In the genomic region with DNA sequence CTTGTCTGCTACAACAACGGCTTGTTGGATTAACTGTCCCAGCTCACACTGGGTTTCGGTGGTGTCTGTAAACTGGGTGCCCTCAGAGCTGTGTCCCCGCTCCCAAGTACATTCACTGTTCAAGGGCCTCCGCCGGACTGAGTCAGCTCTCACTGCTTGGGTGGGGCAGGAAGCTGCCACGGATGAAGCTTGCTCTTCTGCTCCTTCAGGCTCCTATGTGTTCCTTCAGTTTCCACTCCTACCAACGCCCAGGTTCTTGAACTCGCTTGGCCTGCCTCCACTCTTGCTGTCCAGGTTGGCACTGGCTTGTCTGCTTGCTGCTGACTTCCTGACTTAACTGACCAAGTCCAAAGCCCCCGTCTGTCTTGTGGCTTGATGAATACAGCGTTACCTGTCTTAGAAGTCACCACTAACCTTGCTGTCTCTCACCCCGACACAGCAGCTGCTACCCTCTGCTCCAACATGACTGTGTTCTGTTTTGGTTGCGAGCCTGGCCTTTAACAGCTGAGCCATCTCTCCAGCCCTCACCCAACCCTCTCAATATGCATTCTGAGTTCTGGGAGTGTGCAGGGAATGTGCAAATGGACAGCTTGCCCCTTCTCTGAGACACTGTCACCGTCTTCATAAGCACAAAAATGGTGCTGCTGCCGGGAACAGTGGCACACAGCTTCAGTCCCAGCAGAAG, we compare ENCODE assay signal across 17 mouse cellular contexts.
A peak's percentile ranks its signal among the peaks of the same experiment; 100 is the strongest.
DNase-seq lines count a peak whose midpoint lies in the region; ATAC-seq and TF ChIP-seq lines count a peak whose summit lies in the region.
"Had no signal": no experiment of that assay in that cellular context is flagged by ENCODE, and none has a peak within 500 bp of the region (broad histone marks: within the 10 kb centered on the region; RNA-seq: fewer than 3 reads in every experiment).

No protein-coding gene starts in this region.

- H3K27me3 ChIP-seq in lung, embryonic 16.5 days (ENCODE audit: control insufficient read depth, insufficient read depth, low read depth, low read length): no peaks in the 10 kb centered on the region
- H3K27me3 ChIP-seq: limb, embryonic 12.5 days; lung, embryonic 15.5 days; neural tube, embryonic 15.5 days; Patski had no signal

- 58% methylated on average over 14 of the region's 14 CpGs for WGBS in lung, embryonic 16.5 days

- H3K9ac ChIP-seq in lung, embryonic 16.5 days (ENCODE audit: low read length): no peak overlapping the region
- H3K9ac ChIP-seq: limb, embryonic 12.5 days; lung, embryonic 15.5 days; neural tube, embryonic 15.5 days had no signal

- TF ChIP-seq CTCF in gastrocnemius, adult 2 months (IDR thresholded peaks at IDR 0.05): no peak

- DNase-seq in gastrocnemius, adult 2 months: no peak
- DNase-seq in gastrocnemius, adult 18-20 months (ENCODE audit: low spot score): no peak
- peak; percentile 14 to 32 for DNase-seq in urinary bladder, adult 18-20 months (ENCODE audit: low spot score in 2 of 2)
- no peak for DNase-seq in urinary bladder, adult 2 months (ENCODE audit: low spot score)
- DNase-seq in c-Kit-positive CD71-positive TER-119-positive erythroid progenitor cells, embryonic 14.5 days (ENCODE audit: low spot score): no peak
- DNase-seq in gastrocnemius, postnatal 14 days: no peak
- DNase-seq: cerebellum, postnatal 14 days; kidney, adult 18-20 months; layer of hippocampus, postnatal 36 days had no signal

- H3K4me2 ChIP-seq in lung, embryonic 16.5 days (ENCODE audit: low read depth, low read length): no peak overlapping the region
- H3K4me2 ChIP-seq: limb, embryonic 12.5 days; lung, embryonic 15.5 days; neural tube, embryonic 15.5 days had no signal

- no peaks in the 10 kb centered on the region for H3K36me3 ChIP-seq in lung, embryonic 16.5 days (ENCODE audit: control insufficient read depth, insufficient read depth, low read length)
- H3K36me3 ChIP-seq: limb, embryonic 12.5 days; lung, embryonic 15.5 days; neural tube, embryonic 15.5 days had no signal

- peak overlapping the region; percentile 55 for H3K27ac ChIP-seq in gastrocnemius, adult 2 months
- no peak overlapping the region for H3K27ac ChIP-seq in lung, embryonic 16.5 days (ENCODE audit: low read length)
- H3K27ac ChIP-seq: limb, embryonic 12.5 days; lung, embryonic 15.5 days; neural tube, embryonic 15.5 days had no signal

- no peaks in the 10 kb centered on the region for H3K9me3 ChIP-seq in lung, embryonic 16.5 days (ENCODE audit: control insufficient read depth, low read length)
- H3K9me3 ChIP-seq: limb, embryonic 12.5 days; lung, embryonic 15.5 days; neural tube, embryonic 15.5 days had no signal

- H3K4me3 ChIP-seq in gastrocnemius, adult 2 months: no peak overlapping the region
- H3K4me3 ChIP-seq in lung, embryonic 16.5 days (ENCODE audit: low read length): no peak overlapping the region
- H3K4me3 ChIP-seq: limb, embryonic 12.5 days; lung, embryonic 15.5 days; neural tube, embryonic 15.5 days had no signal

- H3K4me1 ChIP-seq in lung, embryonic 16.5 days (replicated peaks; ENCODE audit: control insufficient read depth, insufficient read depth, low read length): peaks cover 19% of the 10 kb centered on the region
- H3K4me1 ChIP-seq: limb, embryonic 12.5 days had no signal

- intact Hi-C loops in gastrocnemius, adult 2 months (cut with DNase I): no loop called here
- intact Hi-C loops in gastrocnemius, postnatal 14 days (cut with DNase I; ENCODE audit: low total_unique reads): no loop called here

- ATAC-seq in lung, embryonic 16.5 days (ENCODE audit: low read depth): peak; percentile 56
- ATAC-seq in cerebellum, adult (ENCODE audit: insufficient number of reproducible peaks, low FRiP score, low TSS enrichment): no peak
- ATAC-seq: forebrain, embryonic 16.5 days; midbrain, embryonic 16.5 days; Patski had no signal

Comparison
In these comparisons a context has a peak if more than half of its experiments do, and no peak if none do; other contexts are left out.
1. DNase-seq: peak in urinary bladder, adult 18-20 months (2 of 2); none in gastrocnemius, adult 2 months (single experiment), gastrocnemius, adult 18-20 months (single experiment), urinary bladder, adult 2 months (single experiment), c-Kit-positive CD71-positive TER-119-positive erythroid progenitor cells, embryonic 14.5 days (single experiment) and gastrocnemius, postnatal 14 days (single experiment).